Mouse (Mus musculus) neural tube, embryonic 15.5 days (tissue): Measurements from ENCODE around the gene Gm17190. TPM values are rescaled to one million over a fixed set of nuclear protein-coding genes. Genes with fewer than 3 reads are reported as not detected.

Experiments
- ATAC-seq: fragments of 200-750 bp; cut with Nextera tagmentation; 2 replicates; pipeline ENCODE4 v1.8.0; 2017; ENCODE audit warnings: mild to moderate bottlenecking, moderate TSS enrichment, moderate library complexity; ENCODE audit not compliant: low FRiP score
- H3K27ac ChIP-seq: fragments of 300-500 bp; sonication (generic); replicated peaks from 2 replicates; pipeline ENCODE4 v1.5.1; 2015; ENCODE audit warnings: mild to moderate bottlenecking, inconsistent platforms
- H3K27me3 ChIP-seq: fragments of 300-500 bp; sonication (generic); replicated peaks from 2 replicates; pipeline ENCODE4 v1.6.1; 2015; ENCODE audit warnings: inconsistent platforms
- H3K36me3 ChIP-seq: fragments of 300-500 bp; sonication (generic); 2 replicates; pipeline ENCODE4 v1.6.1; 2015; ENCODE audit warnings: inconsistent platforms
- H3K4me1 ChIP-seq: fragments of 300-500 bp; sonication (generic); 2 replicates; pipeline ENCODE4 v1.6.1; 2015; ENCODE audit warnings: inconsistent platforms
- H3K4me2 ChIP-seq: fragments of 300-500 bp; sonication (generic); 2 replicates; pipeline ENCODE4 v1.6.1; 2015; ENCODE audit warnings: inconsistent platforms, mild to moderate bottlenecking, moderate library complexity
- H3K4me3 ChIP-seq: fragments of 300-500 bp; sonication (generic); replicated peaks from 2 replicates; pipeline ENCODE4 v1.5.1; 2015; ENCODE audit warnings: mild to moderate bottlenecking, inconsistent platforms
- H3K9ac ChIP-seq: fragments of 300-500 bp; sonication (generic); replicated peaks from 2 replicates; pipeline ENCODE4 v1.6.1; 2015; ENCODE audit warnings: mild to moderate bottlenecking, inconsistent platforms
- H3K9me3 ChIP-seq: fragments of 300-500 bp; sonication (generic); replicated peaks from 2 replicates; pipeline ENCODE4 v1.6.1; 2016; ENCODE audit warnings: inconsistent platforms
- WGBS: fragments of 180-500 bp; shearing (Covaris S2); methylation state at CpG from one replicate; pipeline ENCODE4 v1.1.7; 2015; ENCODE audit warnings: mixed read lengths; 5-methylcytosine and 5-hydroxymethylcytosine counted together
- polyA plus RNA-seq: library from polyadenylated mRNA; unstranded; fragments of >200 nt; fragmentation: Nextera tagmentation; extraction: Ambion mirVana; gene quantifications from 2 replicates; pipeline ENCODE4 v1.2.1, GENCODE M21; 2015

Gm17190 gene
- polyA plus RNA-seq, 1 experiment from 2014 or later = 0.52 TPM

DNA sequence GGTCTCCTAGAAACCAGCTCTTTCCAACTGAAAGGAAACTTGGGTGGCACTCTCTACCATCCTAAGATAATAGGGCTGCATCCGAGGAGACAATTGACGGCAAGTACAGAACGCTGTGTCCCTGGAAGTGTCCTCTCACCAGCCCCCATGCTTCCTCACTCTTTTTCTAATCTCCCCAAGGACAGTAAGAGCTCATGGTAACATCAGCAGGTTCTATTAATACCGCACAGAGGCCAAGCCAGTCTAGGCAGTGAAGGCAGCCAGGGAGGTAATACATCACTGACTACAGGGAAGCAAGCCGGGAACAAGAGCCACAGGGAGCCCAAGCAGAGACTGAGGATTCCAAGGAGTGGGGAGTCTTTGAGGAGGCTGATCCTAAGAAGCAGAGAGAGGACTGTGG lies 43.2 kb downstream of the Gm17190 start:
- WGBS = 65% methylated on average over 5 of the region's 5 CpGs

GRCm38 (mm10) chr13:96126669-96127068 lies 44.8 kb downstream of the Gm17190 start:
- no peaks in the 10 kb centered on the region for H3K36me3 ChIP-seq
- no peak overlapping the region for H3K27ac ChIP-seq
- no peak overlapping the region for H3K4me2 ChIP-seq
- 85% methylated on average over 6 of the region's 6 CpGs for WGBS
- ATAC-seq = no peak
- H3K27me3 ChIP-seq = no peaks in the 10 kb centered on the region
- no peaks in the 10 kb centered on the region for H3K9me3 ChIP-seq
- no peak overlapping the region for H3K4me3 ChIP-seq
- peaks cover 22% of the 10 kb centered on the region for H3K4me1 ChIP-seq
- no peak overlapping the region for H3K9ac ChIP-seq

More for the DNA sequence above, 43.2 kb downstream of the Gm17190 start:
- Histone ChIP-seq H3K4me3 (no peak overlapping the region), H3K27ac (no peak overlapping the region), H3K27me3 (no peaks in the 10 kb centered on the region), H3K9me3 (no peaks in the 10 kb centered on the region), H3K4me1 (peaks cover 7% of the 10 kb centered on the region; the same call in 1 of the 2 replicates), H3K9ac (no peak overlapping the region), H3K4me2 (no peak overlapping the region), H3K36me3 (no peaks in the 10 kb centered on the region)
- ATAC-seq = no peak

DNA sequence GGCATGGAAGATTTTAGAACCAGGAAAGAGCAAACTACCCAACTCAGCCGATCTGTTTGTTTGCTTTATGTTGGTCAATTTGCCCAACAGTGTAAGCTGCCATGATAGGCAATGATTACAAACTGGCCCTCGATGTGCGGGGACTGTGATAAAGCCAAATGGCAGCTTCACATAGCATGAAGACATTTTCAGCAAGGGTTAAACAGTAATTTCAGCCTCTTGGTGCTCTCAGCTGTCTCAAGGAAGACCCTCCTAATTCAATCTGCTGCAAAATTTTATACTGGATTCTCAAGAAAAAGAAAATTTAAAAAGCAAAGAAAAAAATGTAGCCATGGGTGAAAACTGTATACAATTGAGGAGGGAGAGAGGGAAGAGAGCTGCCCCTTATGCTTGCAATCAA lies 47.2 kb downstream of the Gm17190 start:
- H3K27me3 ChIP-seq = no peaks in the 10 kb centered on the region
- WGBS = 59% methylated on average over 3 of the region's 3 CpGs
- no peaks in the 10 kb centered on the region for H3K9me3 ChIP-seq
- peak overlapping the region; percentile 56 for H3K4me3 ChIP-seq
- peaks cover 37% of the 10 kb centered on the region for H3K4me1 ChIP-seq
- H3K36me3 ChIP-seq = no peaks in the 10 kb centered on the region
- no peak for ATAC-seq
- H3K9ac ChIP-seq = peak overlapping the region; percentile 8; the same call in 1 of the 2 replicates
- H3K27ac ChIP-seq = peak overlapping the region; percentile 87
- peak overlapping the region; percentile 83 for H3K4me2 ChIP-seq

GRCm38 (mm10) chr13:96131050-96131449 lies 49.2 kb downstream of the Gm17190 start:
- Histone ChIP-seq H3K9me3 (no peaks in the 10 kb centered on the region), H3K27me3 (no peaks in the 10 kb centered on the region), H3K4me2 (peak overlapping the region; percentile 83), H3K9ac (peak overlapping the region; percentile 62), H3K4me3 (peak overlapping the region; percentile 56), H3K4me1 (peaks cover 40% of the 10 kb centered on the region), H3K36me3 (no peaks in the 10 kb centered on the region), H3K27ac (peak overlapping the region; percentile 87)
- WGBS = 0% methylated on average over 25 of the region's 30 CpGs
- peak; percentile 85 for ATAC-seq

DNA sequence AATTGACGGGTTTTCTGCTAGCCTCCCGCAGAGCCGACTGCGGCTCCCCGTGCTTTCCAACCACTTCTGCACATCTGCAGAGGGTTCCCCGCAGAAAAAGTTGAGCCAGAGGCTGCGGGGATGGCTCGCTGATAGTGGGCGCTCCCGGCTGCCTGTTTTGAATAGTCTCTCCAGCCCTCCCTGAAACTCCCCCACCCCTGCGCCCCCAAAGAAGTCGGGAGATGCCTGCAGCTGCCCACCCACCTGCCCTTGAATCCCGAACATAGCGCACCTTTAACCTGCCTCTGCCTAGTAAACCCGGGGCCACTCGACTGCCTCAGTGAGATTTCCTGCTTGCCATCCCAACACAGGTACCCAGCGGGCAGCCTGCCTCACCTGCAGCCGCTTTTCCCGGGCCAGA lies 50.1 kb downstream of the Gm17190 start:
- peak overlapping the region; percentile 83 for H3K4me2 ChIP-seq
- WGBS = under 1% methylated on average over 19 of the region's 19 CpGs
- H3K27me3 ChIP-seq = no peaks in the 10 kb centered on the region
- H3K4me1 ChIP-seq = peaks cover 40% of the 10 kb centered on the region
- peak overlapping the region; percentile 62 for H3K9ac ChIP-seq
- no peaks in the 10 kb centered on the region for H3K9me3 ChIP-seq
- ATAC-seq = no peak; the same call in 1 of the 2 replicates
- H3K4me3 ChIP-seq = peak overlapping the region; percentile 56
- peak overlapping the region; percentile 87 for H3K27ac ChIP-seq
- no peaks in the 10 kb centered on the region for H3K36me3 ChIP-seq

DNA sequence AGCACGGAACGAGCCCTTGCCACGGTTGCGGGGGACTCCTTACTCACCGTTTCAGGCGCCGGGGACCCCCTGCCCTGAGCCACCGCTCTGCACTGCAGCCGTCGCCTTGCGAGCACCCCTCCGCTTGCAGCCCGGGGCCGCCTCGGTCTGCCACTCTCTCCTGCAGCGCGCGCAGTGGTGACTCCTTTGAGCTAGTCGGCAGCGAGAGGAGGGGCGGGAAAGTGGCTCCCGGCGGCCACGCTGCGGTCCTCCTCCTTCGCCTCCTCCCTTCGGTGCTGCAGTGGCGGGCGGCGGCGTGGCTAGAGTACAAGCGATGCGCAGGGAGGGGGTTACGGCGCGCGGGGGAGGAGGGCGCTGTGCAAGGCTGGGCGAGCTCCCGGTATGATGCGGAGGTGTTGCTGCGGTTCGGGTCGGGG lies 50.6 kb downstream of the Gm17190 start, which contains the start of gene Sv2c:
Gene Sv2c, minus strand, starts transcription at position 177 of the 416 bp plus-strand sequence.
- Histone ChIP-seq H3K4me3 (peak within 1 kb of the TSS; percentile 56), H3K27me3 (no peaks in the 10 kb centered on the region), H3K36me3 (no peaks in the 10 kb centered on the region), H3K9me3 (no peaks in the 10 kb centered on the region), H3K9ac (peak within 1 kb of the TSS; percentile 62), H3K4me1 (peaks cover 40% of the 10 kb centered on the region), H3K27ac (peak within 1 kb of the TSS; percentile 87), H3K4me2 (peak within 1 kb of the TSS; percentile 83)
- under 1% methylated on average over 44 of the region's 44 CpGs for WGBS
- ATAC-seq = peak; percentile 78

Other genes with a start within 250 kb of the Gm17190 start
- gene Iqgap2, start 190.1 kb upstream of the Gm17190 start, polyA plus RNA-seq = 1.9 and 6.0 TPM in 2 replicates
- 21.3 and 24.9 TPM in 2 replicates for gene Gm20075, start 678 bp upstream of the Gm17190 start, polyA plus RNA-seq
- 42.8 and 43.6 TPM in 2 replicates for gene Sv2c, start 50.5 kb downstream of the Gm17190 start, polyA plus RNA-seq